Mouse (Mus musculus): ENCODE measurements around the gene Iqschfp.

Gene Iqschfp

DNA sequence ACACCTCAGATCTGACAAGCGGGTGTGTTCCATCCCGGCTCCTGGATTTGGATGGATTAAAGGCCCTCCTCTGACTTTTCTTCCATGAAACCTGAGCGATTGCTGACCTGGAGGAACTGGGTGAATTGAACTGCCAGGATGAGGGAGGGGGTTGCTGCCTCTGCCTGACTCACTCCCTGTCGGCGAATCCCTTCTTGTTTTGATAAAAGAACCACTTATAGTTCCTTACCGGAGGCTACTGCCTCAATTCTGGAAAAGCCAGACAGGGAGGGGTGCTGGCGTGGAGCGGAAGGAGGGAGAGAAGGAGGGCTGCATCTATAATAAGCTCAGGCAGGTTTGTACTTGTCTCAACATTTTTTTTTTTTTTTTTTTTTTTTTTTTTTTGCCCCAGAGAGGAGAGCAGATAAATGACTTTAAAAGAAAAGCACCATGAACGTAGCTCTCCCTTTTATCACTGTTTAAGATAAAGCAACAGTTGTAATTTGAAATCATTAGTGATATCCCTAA, 603.8 kb downstream of the Iqschfp start:
- no peaks in the 10 kb centered on the region for H3K27me3 ChIP-seq (ENCODE audit: control insufficient read depth, insufficient read depth, low read length, poor library complexity, severe bottlenecking)
- DNase-seq (ENCODE audit: low read depth, low spot score), result no peak
- H3K36me3 ChIP-seq (ENCODE audit: control insufficient read depth, insufficient read depth, low read length, poor library complexity, severe bottlenecking), result no peaks in the 10 kb centered on the region

DNA sequence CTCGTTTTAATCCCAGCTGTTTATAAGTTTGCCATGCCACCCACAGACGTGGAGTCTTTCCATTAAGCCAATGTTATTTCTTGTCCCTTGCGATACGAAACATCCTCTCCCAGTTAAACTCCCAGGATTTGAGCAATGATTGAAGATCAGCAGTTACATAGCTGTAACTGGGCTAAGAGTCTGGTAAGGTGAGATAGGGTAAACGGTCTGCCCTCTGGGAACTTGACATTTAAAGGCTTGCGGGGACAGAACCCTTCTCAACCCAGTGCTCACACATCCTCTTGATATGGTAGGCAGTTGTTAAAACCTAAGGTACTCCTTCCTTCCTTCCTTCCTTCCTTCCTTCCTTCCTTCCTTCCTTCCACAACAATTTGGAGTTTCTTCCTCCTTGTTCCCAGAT, 604.5 kb downstream of the Iqschfp start:
- no peaks in the 10 kb centered on the region for H3K27me3 ChIP-seq (ENCODE audit: control insufficient read depth, insufficient read depth, low read length, poor library complexity, severe bottlenecking)
- DNase-seq (ENCODE audit: low read depth, low spot score), result no peak
- H3K36me3 ChIP-seq (ENCODE audit: control insufficient read depth, insufficient read depth, low read length, poor library complexity, severe bottlenecking), result no peaks in the 10 kb centered on the region

DNA sequence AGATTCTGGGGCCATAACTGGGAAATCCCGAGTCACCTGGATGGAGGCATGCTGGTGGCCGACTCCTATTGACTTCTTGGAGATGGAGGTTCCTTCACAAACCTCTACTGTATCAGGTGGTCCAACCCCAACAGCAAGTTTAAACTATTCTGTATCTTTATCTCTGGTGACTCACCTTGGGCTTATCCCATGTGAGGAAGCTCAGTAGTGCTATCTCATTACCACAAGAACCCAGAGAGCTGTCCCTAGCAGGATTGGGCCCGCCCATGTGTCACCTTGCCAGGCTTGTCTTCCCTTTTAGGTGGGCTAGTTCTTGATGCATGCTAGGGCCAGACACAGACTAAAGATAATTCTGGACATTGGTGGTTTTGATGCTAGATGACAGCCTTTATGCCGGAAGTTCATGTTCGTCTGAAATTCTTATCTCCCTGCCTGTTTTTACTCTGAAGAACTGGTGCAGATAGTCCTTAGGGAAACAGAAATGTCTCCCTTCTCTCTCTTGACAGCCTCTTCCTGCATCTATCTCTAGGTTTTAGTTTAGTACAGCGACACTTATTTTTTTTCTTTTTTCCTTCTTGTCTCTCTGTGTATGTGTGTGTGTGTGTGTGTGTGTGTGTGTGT, 607.6 kb downstream of the Iqschfp start:
- no peaks in the 10 kb centered on the region for H3K27me3 ChIP-seq (ENCODE audit: control insufficient read depth, insufficient read depth, low read length, poor library complexity, severe bottlenecking)
- DNase-seq (ENCODE audit: low read depth, low spot score), result no peak
- H3K36me3 ChIP-seq (ENCODE audit: control insufficient read depth, insufficient read depth, low read length, poor library complexity, severe bottlenecking), result no peaks in the 10 kb centered on the region

DNA sequence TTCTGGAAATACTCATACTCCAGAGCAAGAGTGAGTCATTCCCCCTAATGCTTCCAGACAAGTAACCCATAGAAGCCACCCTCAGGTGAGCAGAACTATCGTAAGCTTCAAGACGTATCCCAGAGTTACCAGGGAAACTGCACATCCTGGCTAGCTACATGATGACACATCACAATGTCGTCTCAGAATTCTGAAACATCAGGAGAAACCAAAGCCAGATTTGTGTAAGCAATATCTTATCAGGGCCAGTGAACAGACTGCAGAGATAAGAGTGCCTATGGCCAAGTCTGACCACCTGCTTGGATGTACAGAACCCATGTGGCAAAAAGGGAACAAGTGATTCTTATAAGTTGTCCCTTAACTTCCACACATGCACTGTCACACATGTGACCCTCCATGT, 612.8 kb downstream of the Iqschfp start:
- no peak for DNase-seq (ENCODE audit: low read depth, low spot score)
- no peaks in the 10 kb centered on the region for H3K36me3 ChIP-seq (ENCODE audit: control insufficient read depth, insufficient read depth, low read length, poor library complexity, severe bottlenecking)
- no peaks in the 10 kb centered on the region for H3K27me3 ChIP-seq (ENCODE audit: control insufficient read depth, insufficient read depth, low read length, poor library complexity, severe bottlenecking)

DNA sequence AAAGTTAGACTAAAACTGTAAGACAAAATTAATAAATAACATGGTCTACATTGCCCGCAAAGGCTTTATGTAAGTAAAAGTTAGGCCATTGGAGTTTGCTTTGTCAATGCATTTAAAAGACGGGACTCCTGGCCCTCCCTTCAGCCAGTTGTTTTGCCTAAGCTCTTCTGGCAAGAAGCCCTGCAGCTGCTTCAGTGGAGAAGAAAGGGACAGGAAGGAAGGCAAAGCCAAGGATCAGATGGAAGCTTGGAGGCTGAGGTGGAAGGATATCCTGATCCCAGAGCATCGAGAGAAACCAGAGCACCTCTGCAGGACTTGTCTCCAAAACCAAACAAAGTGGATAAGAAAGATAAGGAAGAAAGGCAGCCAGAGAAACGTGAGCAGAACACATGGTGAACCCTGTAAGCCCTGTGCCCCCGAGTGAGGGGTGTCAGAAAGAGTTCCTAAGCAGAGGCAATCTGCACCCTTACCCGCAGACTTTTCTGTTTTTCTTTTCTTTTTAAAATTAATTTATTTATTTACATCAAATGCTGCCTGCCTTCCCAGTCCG, 614.8 kb downstream of the Iqschfp start:
- no peak for DNase-seq (ENCODE audit: low read depth, low spot score)
- no peaks in the 10 kb centered on the region for H3K27me3 ChIP-seq (ENCODE audit: control insufficient read depth, insufficient read depth, low read length, poor library complexity, severe bottlenecking)
- no peaks in the 10 kb centered on the region for H3K36me3 ChIP-seq (ENCODE audit: control insufficient read depth, insufficient read depth, low read length, poor library complexity, severe bottlenecking)

DNA sequence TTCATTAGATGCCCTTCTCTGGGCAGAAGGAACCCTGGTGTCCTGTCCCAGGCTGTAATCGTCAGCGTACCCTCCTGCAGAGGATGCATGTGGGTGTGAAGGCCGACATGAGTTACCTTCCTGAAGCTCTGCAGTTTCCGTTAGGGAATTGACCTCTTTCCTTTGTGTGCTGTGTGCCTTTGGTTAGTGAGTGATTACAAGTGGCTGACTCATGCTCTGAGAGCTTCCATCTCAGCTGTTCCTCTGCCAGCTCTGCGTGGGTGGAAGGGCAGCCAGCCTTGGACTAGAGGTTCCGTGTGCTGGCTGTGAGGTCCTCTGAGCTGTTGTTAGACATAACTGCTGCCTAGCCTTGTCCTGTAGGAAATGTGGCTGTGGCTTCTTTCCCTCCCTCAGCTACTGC, 616.6 kb downstream of the Iqschfp start:
- Histone ChIP-seq H3K36me3 (ENCODE audit: control insufficient read depth, insufficient read depth, low read length, poor library complexity, severe bottlenecking) (no peaks in the 10 kb centered on the region), H3K27me3 (ENCODE audit: control insufficient read depth, insufficient read depth, low read length, poor library complexity, severe bottlenecking) (no peaks in the 10 kb centered on the region)
- no peak for DNase-seq (ENCODE audit: low read depth, low spot score)

DNA sequence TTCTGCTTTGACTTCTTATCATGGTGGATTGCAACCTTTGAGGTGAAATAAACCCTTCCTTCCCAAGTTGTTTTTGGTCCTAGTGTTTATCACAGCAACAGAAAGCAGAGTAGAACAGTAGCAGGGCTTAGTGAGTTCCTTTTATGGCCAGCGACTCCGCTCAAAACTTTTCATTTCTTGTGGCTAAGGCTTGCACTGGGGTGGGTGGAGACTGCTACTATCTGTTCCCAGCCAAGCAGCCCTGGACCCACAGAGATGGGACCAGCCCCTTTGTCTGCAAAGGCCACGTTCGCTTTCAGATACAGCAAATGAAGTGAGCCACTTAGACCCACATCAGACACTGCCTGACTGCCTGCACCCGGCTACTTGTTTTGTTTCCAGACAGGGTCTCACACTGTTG, 618.8 kb downstream of the Iqschfp start:
- H3K36me3 ChIP-seq (ENCODE audit: control insufficient read depth, insufficient read depth, low read length, poor library complexity, severe bottlenecking), result no peaks in the 10 kb centered on the region
- no peaks in the 10 kb centered on the region for H3K27me3 ChIP-seq (ENCODE audit: control insufficient read depth, insufficient read depth, low read length, poor library complexity, severe bottlenecking)
- DNase-seq (ENCODE audit: low read depth, low spot score), result no peak

DNA sequence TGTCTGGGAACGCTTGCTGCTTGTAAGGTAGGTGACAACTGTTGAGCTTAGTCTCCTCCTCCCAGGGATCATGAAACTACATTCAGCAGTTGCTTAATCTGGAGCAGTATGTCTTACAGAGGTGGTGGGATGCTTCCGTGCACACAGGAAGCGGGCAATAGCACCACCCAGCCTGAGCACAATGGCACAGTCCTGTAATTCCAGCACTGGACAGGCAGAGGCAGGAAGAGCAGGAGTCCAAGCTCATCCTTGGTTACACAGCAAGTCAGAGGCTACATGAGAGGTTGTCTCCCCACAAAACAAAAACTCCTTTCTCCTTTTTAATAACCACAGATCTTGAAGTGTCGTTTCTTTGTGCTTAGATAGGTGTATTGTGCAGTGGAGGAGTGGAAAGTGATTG, 619.7 kb downstream of the Iqschfp start:
- no peaks in the 10 kb centered on the region for H3K27me3 ChIP-seq (ENCODE audit: control insufficient read depth, insufficient read depth, low read length, poor library complexity, severe bottlenecking)
- no peak for DNase-seq (ENCODE audit: low read depth, low spot score)

DNA sequence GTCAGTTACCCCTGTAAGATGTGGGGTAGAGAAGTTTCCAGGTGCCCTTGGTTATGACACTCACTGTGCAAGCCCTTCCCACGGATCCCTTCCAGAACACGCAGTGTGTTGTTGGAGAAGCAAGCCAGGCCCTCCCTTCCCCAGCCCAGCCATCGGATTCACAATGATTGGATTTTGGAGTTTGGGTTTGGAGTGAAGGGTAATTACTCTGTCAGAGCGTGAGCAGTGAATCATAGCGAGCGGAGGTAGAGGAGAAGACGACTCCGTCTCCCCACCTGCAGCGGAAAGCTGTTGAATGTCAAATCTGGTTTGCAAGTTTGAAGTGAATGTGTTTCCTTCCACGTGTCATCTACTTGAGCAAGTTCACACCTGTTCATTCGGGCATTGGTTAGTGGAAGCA, 620.3 kb downstream of the Iqschfp start:
- no peaks in the 10 kb centered on the region for H3K36me3 ChIP-seq (ENCODE audit: control insufficient read depth, insufficient read depth, low read length, poor library complexity, severe bottlenecking)
- H3K27me3 ChIP-seq (ENCODE audit: control insufficient read depth, insufficient read depth, low read length, poor library complexity, severe bottlenecking), result no peaks in the 10 kb centered on the region
- DNase-seq (ENCODE audit: low read depth, low spot score), result no peak

More for the DNA sequence above, 619.7 kb downstream of the Iqschfp start:
- no peaks in the 10 kb centered on the region for H3K36me3 ChIP-seq (ENCODE audit: control insufficient read depth, insufficient read depth, low read length, poor library complexity, severe bottlenecking)

DNA sequence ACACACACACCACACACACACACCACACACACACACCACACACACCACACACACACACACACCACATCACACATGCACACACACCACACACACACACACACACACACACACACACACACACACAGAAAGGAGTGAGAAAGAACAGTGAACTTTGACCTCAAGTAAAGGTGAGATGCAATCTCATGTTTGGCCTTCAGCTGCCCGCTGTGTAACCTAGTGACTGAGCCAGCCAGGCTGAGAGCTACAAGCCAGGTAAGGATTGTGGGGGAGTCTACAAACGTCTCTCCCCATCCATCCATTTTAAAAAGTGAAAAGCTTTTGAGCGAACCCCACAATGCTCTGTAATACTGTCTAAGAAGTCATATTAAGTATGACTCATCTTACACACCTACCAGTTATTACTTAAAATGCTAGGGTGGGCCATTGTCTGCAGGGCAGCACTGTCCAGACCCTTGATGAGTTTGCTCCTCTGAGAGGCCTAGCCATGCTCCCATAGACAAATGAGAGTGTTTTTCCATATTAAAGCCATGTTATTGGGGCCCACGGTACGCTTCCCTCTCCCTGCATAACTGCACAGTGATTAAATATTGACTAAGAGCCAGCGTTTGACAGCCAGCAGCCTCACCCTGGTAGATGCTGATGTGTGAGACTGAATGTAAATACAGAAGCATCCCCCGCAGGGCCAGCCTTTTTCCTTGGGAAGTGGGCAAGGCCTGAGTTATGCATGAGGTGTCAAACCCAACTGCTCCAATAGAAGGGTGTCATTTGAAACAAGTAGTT, 621.5 kb downstream of the Iqschfp start:
- DNase-seq (ENCODE audit: low read depth, low spot score), result no peak
- Histone ChIP-seq H3K36me3 (ENCODE audit: control insufficient read depth, insufficient read depth, low read length, poor library complexity, severe bottlenecking) (no peaks in the 10 kb centered on the region), H3K27me3 (ENCODE audit: control insufficient read depth, insufficient read depth, low read length, poor library complexity, severe bottlenecking) (no peaks in the 10 kb centered on the region)

DNA sequence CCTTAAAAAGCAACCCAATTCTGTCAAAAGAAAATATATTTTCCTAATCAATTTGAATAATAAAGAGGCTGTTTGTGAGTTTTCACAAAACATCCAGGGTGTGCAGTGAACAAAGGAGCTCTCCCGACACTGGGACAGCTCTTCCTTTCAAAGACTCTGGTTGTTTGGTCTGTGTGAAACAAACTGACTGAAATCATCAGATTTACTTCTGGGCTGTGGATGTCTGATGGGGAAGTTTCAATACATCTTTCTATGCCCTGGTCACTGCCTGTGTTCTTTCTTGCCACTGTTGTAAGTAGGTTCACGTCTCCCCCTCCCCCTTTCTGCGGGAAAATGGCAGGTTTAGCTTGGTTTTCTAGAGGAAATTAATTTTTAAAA, 622.1 kb downstream of the Iqschfp start:
- H3K27me3 ChIP-seq (ENCODE audit: control insufficient read depth, insufficient read depth, low read length, poor library complexity, severe bottlenecking), result no peaks in the 10 kb centered on the region
- DNase-seq (ENCODE audit: low read depth, low spot score), result no peak
- H3K36me3 ChIP-seq (ENCODE audit: control insufficient read depth, insufficient read depth, low read length, poor library complexity, severe bottlenecking), result no peaks in the 10 kb centered on the region

DNA sequence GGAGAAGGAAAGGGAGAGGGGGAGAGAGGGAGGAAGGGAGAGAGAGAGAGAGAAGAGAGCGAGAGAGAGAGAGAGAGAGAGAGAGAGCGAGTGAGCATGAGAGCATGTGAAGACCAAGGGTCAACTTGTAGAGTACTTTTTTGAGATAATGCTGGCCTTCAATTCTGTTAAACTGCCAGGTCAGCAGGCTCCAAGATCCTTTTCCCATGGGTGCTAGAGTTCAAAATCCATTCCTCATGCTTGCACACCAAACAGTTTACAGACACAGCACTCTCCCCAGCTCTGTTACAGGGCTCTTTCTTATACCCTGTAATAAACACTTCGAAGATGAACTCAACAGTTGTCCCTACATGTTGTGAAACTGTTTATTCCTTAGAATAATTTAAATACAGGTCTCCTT, 622.7 kb downstream of the Iqschfp start:
- no peak for DNase-seq (ENCODE audit: low read depth, low spot score)
- H3K27me3 ChIP-seq (ENCODE audit: control insufficient read depth, insufficient read depth, low read length, poor library complexity, severe bottlenecking), result no peaks in the 10 kb centered on the region
- H3K36me3 ChIP-seq (ENCODE audit: control insufficient read depth, insufficient read depth, low read length, poor library complexity, severe bottlenecking), result no peaks in the 10 kb centered on the region

DNA sequence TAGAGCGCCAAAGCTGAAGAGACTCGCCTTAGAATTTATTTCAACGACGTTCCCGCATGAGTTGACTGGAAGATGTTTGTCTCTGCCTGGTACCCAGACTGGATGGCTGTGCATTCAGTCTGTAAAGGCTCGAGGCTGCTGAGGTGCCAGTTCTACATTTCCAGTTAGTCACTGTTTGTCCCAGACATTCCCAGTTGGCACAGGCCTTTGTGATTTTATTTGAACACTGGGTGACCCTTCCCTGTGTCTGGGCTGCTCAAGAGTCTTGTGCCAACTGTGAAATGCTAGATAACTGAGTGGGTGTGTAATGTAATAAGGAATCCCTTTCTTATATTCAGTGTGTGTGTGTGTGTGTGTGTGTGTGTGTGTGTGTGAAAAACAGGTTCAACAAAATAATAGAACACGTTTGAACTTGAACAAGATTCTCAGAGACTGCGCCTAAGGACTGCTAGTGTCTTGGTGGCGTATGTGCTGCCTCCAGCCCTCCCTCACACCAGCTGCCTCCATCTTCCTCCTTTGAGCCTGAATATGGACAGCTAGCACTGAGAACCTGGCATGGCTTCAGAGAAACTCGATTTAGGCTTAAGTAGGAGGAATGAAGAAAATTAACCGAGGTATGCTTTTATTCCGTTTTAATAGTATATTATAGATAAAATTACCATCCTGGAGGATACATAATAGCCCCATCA, 624.5 kb downstream of the Iqschfp start:
- no peaks in the 10 kb centered on the region for H3K36me3 ChIP-seq (ENCODE audit: control insufficient read depth, insufficient read depth, low read length, poor library complexity, severe bottlenecking)
- no peaks in the 10 kb centered on the region for H3K27me3 ChIP-seq (ENCODE audit: control insufficient read depth, insufficient read depth, low read length, poor library complexity, severe bottlenecking)
- no peak for DNase-seq (ENCODE audit: low read depth, low spot score)

DNA sequence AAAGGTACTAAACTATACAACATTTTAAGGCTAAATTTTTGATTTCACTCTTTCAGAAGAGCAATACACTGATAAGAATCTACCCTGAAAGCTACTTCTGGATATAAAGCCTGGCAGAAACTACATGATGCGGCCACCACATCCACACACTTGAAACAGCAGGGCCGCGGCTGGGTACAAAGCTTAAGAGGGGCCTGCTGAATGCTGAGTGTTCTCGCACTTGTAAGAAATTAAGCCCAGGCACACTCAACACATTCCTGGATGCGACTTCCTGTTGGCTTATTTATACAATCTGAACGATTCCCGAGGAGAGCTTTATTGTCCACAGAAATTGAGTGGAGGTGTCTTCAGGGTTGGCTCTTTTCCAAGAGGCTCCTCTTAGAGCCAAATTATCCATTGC, 625.2 kb downstream of the Iqschfp start:
- H3K27me3 ChIP-seq (ENCODE audit: control insufficient read depth, insufficient read depth, low read length, poor library complexity, severe bottlenecking), result no peaks in the 10 kb centered on the region
- no peak for DNase-seq (ENCODE audit: low read depth, low spot score)
- H3K36me3 ChIP-seq (ENCODE audit: control insufficient read depth, insufficient read depth, low read length, poor library complexity, severe bottlenecking), result no peaks in the 10 kb centered on the region

DNA sequence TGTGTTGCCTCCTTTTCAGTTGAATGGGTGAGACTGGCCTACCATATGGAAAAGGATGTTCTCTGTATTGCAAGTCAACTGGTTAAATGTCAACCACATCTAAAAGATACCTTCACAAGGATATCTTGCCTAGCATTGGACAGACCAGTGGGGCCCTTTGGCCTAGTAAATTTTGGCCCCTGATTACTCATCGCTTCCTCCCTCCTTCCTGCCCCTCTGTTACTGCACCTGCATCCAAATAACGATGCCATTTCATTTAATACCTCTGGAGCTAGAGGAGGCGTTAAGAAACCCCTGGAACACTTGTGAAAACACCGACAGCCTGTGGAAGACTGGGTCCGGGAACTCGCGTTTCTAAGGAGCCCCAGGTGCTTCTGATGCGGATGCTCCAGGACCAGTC, 626.0 kb downstream of the Iqschfp start:
- no peak for DNase-seq (ENCODE audit: low read depth, low spot score)
- Histone ChIP-seq H3K36me3 (ENCODE audit: control insufficient read depth, insufficient read depth, low read length, poor library complexity, severe bottlenecking) (no peaks in the 10 kb centered on the region), H3K27me3 (ENCODE audit: control insufficient read depth, insufficient read depth, low read length, poor library complexity, severe bottlenecking) (no peaks in the 10 kb centered on the region)

Data from splenic B cell, adult 2 months (primary cell).